Mouse (Mus musculus) hindbrain, embryonic 10.5 days (tissue): ENCODE data around the gene Ddx42. TPM values are rescaled to one million over a fixed set of nuclear protein-coding genes. Genes with fewer than 3 reads are reported as not detected.

Experiments used
- polyA plus RNA-seq: library from polyadenylated mRNA; unstranded; fragments of >200 nt; fragmentation: Nextera tagmentation; extraction: Ambion mirVana; gene quantifications from 2 replicates; pipeline ENCODE4 v1.2.1, GENCODE M21; 2016

Gene Ddx42
- polyA plus RNA-seq, 1 experiment from 2014 or later = 85.6 TPM

Other genes with a start within 250 kb of the Ddx42 start
- gene Ace, start 249.0 kb upstream of the Ddx42 start, polyA plus RNA-seq = 1.3 TPM in 2 replicates
- not detected in 2 replicates for gene Ace3, start 222.3 kb upstream of the Ddx42 start, polyA plus RNA-seq
- 0.52 and 0.61 TPM in 2 replicates for gene Kcnh6, start 208.8 kb upstream of the Ddx42 start, polyA plus RNA-seq
- gene Dcaf7, start 180.1 kb upstream of the Ddx42 start, polyA plus RNA-seq = 86.5 and 94.7 TPM in 2 replicates
- 10.4 and 14.0 TPM in 2 replicates for gene Taco1, start 150.9 kb upstream of the Ddx42 start, polyA plus RNA-seq
- 21.7 and 23.5 TPM in 2 replicates for gene Map3k3, start 132.3 kb upstream of the Ddx42 start, polyA plus RNA-seq
- gene Gm10840, start 56.1 kb upstream of the Ddx42 start, polyA plus RNA-seq = 0.67 TPM in 1 of 2 replicates, not detected in the other
- 366 and 418 TPM in 2 replicates for gene Limd2, start 56.1 kb upstream of the Ddx42 start, polyA plus RNA-seq
- 37.8 and 46.0 TPM in 2 replicates for gene Strada, start 14.8 kb upstream of the Ddx42 start, polyA plus RNA-seq
- gene Ccdc47, start 582 bp upstream of the Ddx42 start, polyA plus RNA-seq = 57.7 and 69.0 TPM in 2 replicates
- gene Ftsj3, start 39.2 kb downstream of the Ddx42 start, polyA plus RNA-seq = 52.6 and 78.7 TPM in 2 replicates
- gene Psmc5, start 39.2 kb downstream of the Ddx42 start, polyA plus RNA-seq = 371 and 420 TPM in 2 replicates
- 24.9 and 27.3 TPM in 2 replicates for gene Smarcd2, start 56.0 kb downstream of the Ddx42 start, polyA plus RNA-seq
- 0.12 and 0.25 TPM in 2 replicates for gene Tcam1, start 59.7 kb downstream of the Ddx42 start, polyA plus RNA-seq
- not detected in 2 replicates for gene Gh, start 84.9 kb downstream of the Ddx42 start, polyA plus RNA-seq
- 0.90 and 2.0 TPM in 2 replicates for gene Cd79b, start 97.8 kb downstream of the Ddx42 start, polyA plus RNA-seq
- 0.05 TPM in 2 replicates for gene Scn4a, start 136.4 kb downstream of the Ddx42 start, polyA plus RNA-seq
- not detected in 2 replicates for gene Prr29, start 148.5 kb downstream of the Ddx42 start, polyA plus RNA-seq
- 16.9 and 17.2 TPM in 2 replicates for gene Icam2, start 171.1 kb downstream of the Ddx42 start, polyA plus RNA-seq